Mouse (Mus musculus) testis, adult 2 months (tissue): ENCODE results near the gene Anks3. TPM values are rescaled to one million over a fixed set of nuclear protein-coding genes. Genes with fewer than 3 reads are reported as not detected.

Experiments used
- H3K27ac ChIP-seq: fragments of 200-500 bp; 2 replicates; pipeline ENCODE4 v1.5.1; 2012; ENCODE audit warnings: low read depth, low read length; ENCODE audit not compliant: control insufficient read depth, insufficient read depth
- H3K27me3 ChIP-seq: fragments of 200-500 bp; 2 replicates; pipeline ENCODE4 v1.6.1; 2012; ENCODE audit warnings: mild to moderate bottlenecking, low read length, moderate library complexity; ENCODE audit not compliant: control insufficient read depth, insufficient read depth
- H3K36me3 ChIP-seq: fragments of 200-500 bp; 2 replicates; pipeline ENCODE4 v1.6.1; 2012; ENCODE audit warnings: mild to moderate bottlenecking, low read length; ENCODE audit not compliant: control insufficient read depth, insufficient read depth
- H3K4me1 ChIP-seq: fragments of 200-500 bp; 2 replicates; pipeline ENCODE4 v1.6.1; 2012; ENCODE audit warnings: low read length; ENCODE audit not compliant: control insufficient read depth, insufficient read depth
- H3K4me3 ChIP-seq: fragments of 200-500 bp; 2 replicates; pipeline ENCODE4 v1.5.1; 2012; ENCODE audit warnings: low read depth, mild to moderate bottlenecking, low read length, moderate library complexity, mixed read lengths; ENCODE audit not compliant: control insufficient read depth
- CTCF ChIP-seq: fragments of 200-500 bp; IDR thresholded peaks from 2 replicates; pipeline ENCODE4 v1.5.1; 2012; ENCODE audit warnings: low read depth, mild to moderate bottlenecking, inconsistent platforms, low read length, moderate library complexity; ENCODE audit not compliant: control insufficient read depth, insufficient read depth, insufficient replicate concordance
- POLR2A ChIP-seq: fragments of 200-500 bp; IDR thresholded peaks from 2 replicates; pipeline ENCODE4 v1.6.1; 2012; ENCODE audit warnings: low read depth, mild to moderate bottlenecking, inconsistent platforms, low read length, moderate library complexity; ENCODE audit not compliant: control insufficient read depth
- polyA plus RNA-seq: library from polyadenylated mRNA; depleted of rRNA; stranded (reverse); fragments of >200 nt; gene quantifications from 2 replicates; pipeline ENCODE4 v1.2.3, GENCODE M21; 2012

Gene Anks3
- polyA plus RNA-seq, 1 experiment, result 39.3 TPM

DNA sequence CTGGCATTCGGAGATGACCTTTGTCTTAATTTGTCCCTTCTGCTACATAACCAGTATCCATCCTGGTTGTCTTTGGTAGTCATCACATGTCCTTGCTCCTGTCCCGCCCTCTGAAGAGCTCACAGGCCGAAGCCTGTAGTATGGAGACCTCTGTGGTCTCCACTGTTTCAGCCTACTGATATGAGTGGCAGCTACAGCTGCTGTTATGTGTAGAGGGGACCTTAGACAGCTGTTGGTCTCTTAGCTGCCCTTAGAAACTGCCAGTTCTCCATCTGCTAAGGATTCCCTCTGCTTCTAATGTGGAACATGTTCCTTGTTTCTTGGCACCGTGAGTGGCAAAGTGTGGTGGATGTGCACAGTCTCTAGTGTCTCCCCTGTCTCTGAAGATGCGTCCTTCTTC is 40.0 kb downstream of the Anks3 start:
- Histone ChIP-seq H3K4me1 (no peaks in the 10 kb centered on the region), H3K27me3 (no peaks in the 10 kb centered on the region), H3K36me3 (no peaks in the 10 kb centered on the region; the same call in none of the 2 replicates), H3K27ac (no peak overlapping the region), H3K4me3 (no peak overlapping the region)
- TF ChIP-seq CTCF, result no peak
- TF ChIP-seq POLR2A, result no peak

DNA sequence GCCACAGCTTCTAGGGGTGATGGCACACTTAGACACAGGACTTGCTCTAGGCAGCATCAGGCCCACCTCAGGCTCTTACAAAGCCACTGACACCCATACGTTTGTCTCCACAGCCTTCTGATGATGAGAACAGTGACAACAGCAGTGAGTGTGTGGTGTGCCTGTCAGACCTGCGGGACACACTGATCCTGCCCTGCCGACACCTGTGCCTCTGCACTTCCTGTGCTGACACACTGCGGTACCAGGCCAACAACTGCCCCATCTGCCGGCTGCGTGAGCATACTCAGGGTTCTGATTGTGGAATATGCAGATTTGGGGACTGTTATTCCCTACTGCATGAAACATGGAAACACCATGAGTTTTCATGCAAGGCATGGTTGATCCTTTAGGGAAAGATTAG is 41.5 kb downstream of the Anks3 start:
- H3K36me3 ChIP-seq, result no peaks in the 10 kb centered on the region; the same call in none of the 2 replicates
- no peak overlapping the region for H3K4me3 ChIP-seq
- TF ChIP-seq POLR2A (no peak), CTCF (no peak)
- H3K4me1 ChIP-seq, result no peaks in the 10 kb centered on the region
- H3K27me3 ChIP-seq, result no peaks in the 10 kb centered on the region
- H3K27ac ChIP-seq, result no peak overlapping the region

DNA sequence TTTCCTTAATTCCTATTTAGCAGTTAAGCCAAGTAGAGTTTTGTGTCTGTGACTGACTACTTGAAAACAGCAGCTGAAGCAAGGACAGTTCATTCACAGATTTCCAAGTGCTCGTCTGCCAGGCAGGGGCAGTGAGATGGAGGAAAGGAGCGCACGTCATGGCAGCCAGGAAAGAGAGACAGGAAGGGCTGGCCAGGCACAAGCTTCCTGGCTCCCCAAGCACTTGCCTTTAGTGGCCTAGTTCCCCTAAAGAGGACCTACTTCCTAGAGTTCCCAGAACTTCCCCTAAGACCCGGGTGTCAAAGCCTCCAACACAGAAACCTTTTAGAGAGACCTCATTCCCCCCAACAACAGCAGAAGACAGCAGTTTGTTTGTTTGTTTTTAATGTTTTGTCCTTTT is 43.4 kb downstream of the Anks3 start:
- H3K27me3 ChIP-seq, result no peaks in the 10 kb centered on the region
- H3K4me3 ChIP-seq, result no peak overlapping the region
- TF ChIP-seq CTCF (no peak), POLR2A (no peak)
- no peak overlapping the region for H3K27ac ChIP-seq
- H3K36me3 ChIP-seq, result no peaks in the 10 kb centered on the region; the same call in none of the 2 replicates
- no peaks in the 10 kb centered on the region for H3K4me1 ChIP-seq

DNA sequence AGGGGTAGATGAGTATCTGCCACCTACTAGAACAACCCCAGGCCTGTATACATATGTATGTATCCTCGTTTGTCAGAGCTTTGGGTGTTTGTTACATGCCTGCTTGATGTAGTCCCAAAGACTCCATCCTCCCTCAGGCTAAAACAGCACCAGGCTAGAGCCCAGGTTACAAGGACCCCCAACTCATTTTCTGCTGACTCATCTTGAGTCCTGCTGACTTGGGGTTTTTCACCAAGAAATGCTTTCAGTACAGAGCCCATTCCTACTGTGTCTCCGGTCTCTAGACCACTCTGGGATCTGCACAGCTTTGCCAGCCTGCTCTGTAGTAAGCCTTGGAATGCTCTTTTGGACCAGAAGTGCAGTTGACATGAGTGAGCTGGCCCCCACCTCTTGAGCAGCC is 47.4 kb downstream of the Anks3 start:
- Histone ChIP-seq H3K4me3 (no peak overlapping the region), H3K27me3 (no peaks in the 10 kb centered on the region), H3K4me1 (peaks cover 3% of the 10 kb centered on the region; the same call in 1 of the 2 replicates), H3K36me3 (peaks cover 2% of the 10 kb centered on the region; the same call in 1 of the 2 replicates), H3K27ac (no peak overlapping the region)
- TF ChIP-seq POLR2A, result no peak
- TF ChIP-seq CTCF, result no peak

DNA sequence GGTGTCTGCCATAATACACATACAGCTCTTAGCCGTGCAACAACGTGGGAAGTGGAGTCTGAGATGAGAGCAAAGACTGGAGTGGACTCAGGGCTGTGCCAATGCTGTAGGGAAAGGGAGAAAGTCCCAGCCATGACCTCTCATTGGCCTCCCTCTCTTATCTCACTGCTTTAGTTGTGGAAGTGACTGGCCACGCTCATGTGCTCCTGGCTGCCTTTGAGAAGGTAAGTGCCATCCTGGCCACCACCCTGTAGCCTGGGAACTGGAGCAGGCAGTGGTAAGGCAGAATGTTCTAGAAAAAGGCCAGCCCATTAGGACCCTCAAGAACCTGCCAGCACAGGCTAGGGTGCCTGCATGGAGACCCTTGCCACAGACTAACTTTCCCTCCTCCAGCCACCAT is 48.1 kb downstream of the Anks3 start:
- Histone ChIP-seq H3K36me3 (peaks cover 3% of the 10 kb centered on the region; the same call in 1 of the 2 replicates), H3K27me3 (no peaks in the 10 kb centered on the region), H3K27ac (no peak overlapping the region), H3K4me3 (no peak overlapping the region), H3K4me1 (peaks cover 3% of the 10 kb centered on the region; the same call in 1 of the 2 replicates)
- TF ChIP-seq POLR2A, result no peak
- no peak for TF ChIP-seq CTCF

DNA sequence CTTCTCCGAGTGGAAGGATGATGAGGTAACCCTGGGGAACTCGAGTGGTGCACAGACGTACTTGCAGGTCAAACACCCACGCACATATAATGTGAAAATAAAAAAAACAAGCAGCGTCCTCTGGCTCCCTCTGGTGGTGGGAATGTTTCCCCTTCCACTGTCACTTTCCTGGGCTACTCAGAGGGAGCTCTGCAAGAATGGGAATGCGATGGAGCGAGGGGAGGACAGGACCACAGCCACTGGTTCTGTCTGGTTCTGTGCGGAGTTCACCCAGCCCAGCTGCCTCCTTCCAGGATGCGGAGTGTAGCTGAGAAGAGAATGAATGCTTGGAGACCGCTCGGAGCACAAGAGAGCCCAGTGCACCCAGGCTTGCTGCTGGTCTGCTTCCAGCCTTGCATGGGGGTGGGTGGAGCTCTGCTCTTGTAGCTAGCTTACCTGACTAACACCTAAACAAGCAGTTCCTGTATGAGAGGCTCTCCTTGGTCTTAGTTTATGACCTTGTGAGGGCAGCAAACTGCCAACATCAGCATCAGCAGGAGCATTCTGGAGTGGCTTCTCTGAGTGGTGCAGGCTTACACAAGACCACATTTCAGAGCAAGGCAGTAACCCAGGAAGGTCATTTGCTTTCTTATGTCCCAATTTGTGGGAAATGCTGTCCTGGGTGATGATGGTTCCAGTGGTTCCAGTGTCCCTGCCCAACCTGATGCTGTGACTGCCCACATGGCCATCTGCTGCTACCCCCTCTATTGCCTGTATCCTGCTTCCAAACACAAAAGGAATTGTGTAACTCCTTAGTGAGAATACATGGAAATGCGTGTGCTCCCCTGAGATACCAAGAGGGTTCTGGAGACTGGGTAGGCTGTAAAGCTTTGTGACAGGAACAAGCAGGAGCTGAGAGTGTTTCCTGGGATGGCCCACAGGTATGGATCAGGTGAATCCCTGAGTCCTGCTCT is 49.9 kb downstream of the Anks3 start:
- Histone ChIP-seq H3K4me3 (no peak overlapping the region), H3K36me3 (peaks cover 3% of the 10 kb centered on the region; the same call in 1 of the 2 replicates)

DNA sequence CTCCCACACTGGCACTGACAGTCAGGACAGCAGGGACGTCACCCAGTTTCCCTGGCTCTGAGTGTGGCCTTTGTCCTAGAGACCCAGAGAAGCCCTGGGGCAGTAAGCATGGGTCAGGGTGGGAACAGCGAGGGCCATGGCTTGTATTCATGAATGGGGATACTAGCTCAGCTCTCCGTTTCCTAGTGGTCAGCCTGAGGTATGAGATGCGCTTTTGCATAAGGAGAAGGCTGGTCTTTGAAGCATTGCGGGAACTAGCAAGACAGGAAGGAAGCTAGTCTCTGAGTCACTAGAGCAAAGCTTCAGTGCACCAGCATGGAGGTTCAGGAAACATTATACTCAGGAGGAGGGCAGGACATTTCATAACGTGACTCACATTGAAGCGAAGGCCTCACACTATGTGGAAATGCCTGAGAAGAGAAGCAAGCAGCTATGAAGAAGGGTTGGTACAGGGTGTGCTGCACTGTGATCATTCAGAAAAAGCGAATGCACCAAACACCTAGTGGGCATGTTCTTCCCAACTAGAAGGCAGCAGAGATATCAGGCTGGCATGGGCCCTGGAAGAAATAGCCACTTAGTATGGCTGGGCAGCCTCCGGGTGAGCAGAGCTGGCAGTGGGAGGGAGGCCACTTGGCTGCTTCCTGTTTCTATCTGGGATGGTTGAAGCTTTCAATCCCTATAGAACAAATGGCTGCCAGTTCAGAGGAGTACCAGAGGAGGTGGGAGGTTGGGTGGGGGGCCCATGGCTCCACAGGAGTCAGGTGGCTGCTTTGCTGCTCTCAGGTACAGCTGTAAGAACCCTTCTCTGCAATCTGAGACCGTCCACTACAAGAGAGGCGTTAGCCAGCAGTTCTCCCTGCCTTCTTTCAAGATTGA is 50.9 kb downstream of the Anks3 start:
- H3K36me3 ChIP-seq, result peaks cover 3% of the 10 kb centered on the region
- H3K4me1 ChIP-seq, result peaks cover 3% of the 10 kb centered on the region; the same call in 1 of the 2 replicates
- no peaks in the 10 kb centered on the region for H3K27me3 ChIP-seq
- TF ChIP-seq CTCF (no peak), POLR2A (no peak)
- H3K4me3 ChIP-seq, result no peak overlapping the region
- H3K27ac ChIP-seq, result no peak overlapping the region

More for the DNA sequence above, 49.9 kb downstream of the Anks3 start:
- no peak overlapping the region for H3K27ac ChIP-seq
- no peaks in the 10 kb centered on the region for H3K27me3 ChIP-seq
- H3K4me1 ChIP-seq, result peaks cover 3% of the 10 kb centered on the region; the same call in 1 of the 2 replicates
- TF ChIP-seq CTCF, result peak; percentile 66; the same call in 1 of the 2 replicates
- no peak for TF ChIP-seq POLR2A
